Mouse (Mus musculus) myocyte (in vitro differentiated cells): ENCODE results near the gene Rbfox1.

ENCODE experiments used
- E2F4 ChIP-seq: IDR thresholded peaks from one replicate; pipeline ENCODE4 v1.6.1; 2011; ENCODE audit warnings: mild to moderate bottlenecking, control low read depth, moderate library complexity; ENCODE audit not compliant: insufficient read depth
- POLR2A ChIP-seq: IDR thresholded peaks from one replicate; pipeline ENCODE4 v1.6.1; 2011; ENCODE audit warnings: low read depth, mild to moderate bottlenecking, control low read depth, moderate library complexity; ENCODE audit not compliant: insufficient read length
- SRF ChIP-seq: IDR thresholded peaks from one replicate; pipeline ENCODE4 v1.6.1; 2011; ENCODE audit warnings: low read depth; ENCODE audit not compliant: control insufficient read depth, insufficient read length
- TCF12 ChIP-seq: IDR thresholded peaks from one replicate; pipeline ENCODE4 v1.6.1; 2011; ENCODE audit warnings: mild to moderate bottlenecking, control low read depth; ENCODE audit not compliant: poor library complexity, insufficient read depth, severe bottlenecking
- USF1 ChIP-seq: IDR thresholded peaks from one replicate; pipeline ENCODE4 v1.6.1; 2011; ENCODE audit warnings: low read depth, mild to moderate bottlenecking, control low read depth, moderate library complexity

DNA sequence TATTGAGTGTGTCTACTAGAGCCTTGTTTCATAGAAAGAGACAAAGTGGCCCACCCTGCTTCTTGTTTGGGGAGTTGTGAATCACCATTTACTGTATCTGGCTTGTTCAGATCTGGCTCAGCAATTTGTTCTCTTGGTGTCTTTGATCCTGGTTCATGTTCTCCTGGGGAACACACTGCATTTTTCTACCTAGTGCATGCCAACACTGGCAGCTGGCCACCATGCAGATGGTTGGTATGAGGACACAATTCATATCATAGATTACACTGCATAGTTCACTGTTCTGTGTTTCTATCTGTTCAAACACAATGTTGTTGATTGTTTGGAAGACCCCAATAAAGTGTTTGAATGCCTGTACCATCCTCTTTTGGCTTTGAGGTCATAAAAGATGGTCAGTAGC lies 948.3 kb downstream of the Rbfox1 start:
- TF ChIP-seq POLR2A, result no peak
- TF ChIP-seq SRF, result no peak
- TF ChIP-seq TCF12, result no peak
- TF ChIP-seq E2F4, result no peak
- TF ChIP-seq USF1, result no peak
